ENCODE assay signal across 9 mouse cellular contexts in the genomic region with DNA sequence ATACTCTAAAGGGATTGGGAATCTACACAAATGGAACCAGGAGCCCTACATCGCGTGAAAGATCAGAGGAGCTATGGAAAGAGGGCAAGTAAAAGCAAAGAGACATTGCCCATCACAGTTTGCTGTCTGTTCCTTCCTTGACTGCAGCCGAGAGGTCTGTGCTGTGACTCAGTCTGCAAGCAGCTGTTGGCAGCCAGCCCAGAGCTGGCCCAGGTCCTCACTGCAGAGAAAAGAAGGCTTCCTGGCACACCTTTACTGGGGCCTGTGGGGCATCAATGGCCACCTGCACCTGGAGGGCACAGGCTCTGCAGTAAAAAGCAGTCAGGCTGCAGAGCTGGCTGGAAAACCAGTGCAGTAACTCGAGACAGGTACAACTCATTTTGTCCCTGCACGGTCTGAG.
DNase-seq lines count a peak whose midpoint lies in the region; ATAC-seq lines count a peak whose summit lies in the region.
"Had no signal": no experiment of that assay in that cellular context is flagged by ENCODE, and none has a peak within 500 bp of the region (broad histone marks: within the 10 kb centered on the region; RNA-seq: fewer than 3 reads in every experiment).

No protein-coding gene starts in this region.

- H3K9ac ChIP-seq in limb, embryonic 13.5 days: no peak overlapping the region
- H3K9ac ChIP-seq in midbrain, embryonic 11.5 days (ENCODE audit: low read length): no peak overlapping the region
- H3K9ac ChIP-seq: liver, embryonic 14.5 days had no signal

- no peak for DNase-seq in limb, embryonic 10.5 days (ENCODE audit: low spot score)
- DNase-seq in cerebellum, adult 8-10 months: peak; percentile 93
- peak; percentile 29 to 47 for DNase-seq in kidney, adult 8-10 months
- peak; percentile 8 to 35 for DNase-seq in lung, postnatal 4 days
- no peak for DNase-seq in thymus, postnatal 0 days (ENCODE audit: low spot score)
- DNase-seq in T-cell, adult 2 months (ENCODE audit: low spot score): no peak
- no peak for DNase-seq in midbrain, embryonic 11.5 days (ENCODE audit: low spot score, missing footprints)

- peaks cover 5% of the 10 kb centered on the region; the same call in 1 of the 2 replicates for H3K4me1 ChIP-seq in limb, embryonic 13.5 days
- H3K4me1 ChIP-seq in limb, embryonic 10.5 days: no peaks in the 10 kb centered on the region
- no peaks in the 10 kb centered on the region for H3K4me1 ChIP-seq in midbrain, embryonic 11.5 days (ENCODE audit: control insufficient read depth, insufficient read depth, low read length)

- H3K4me2 ChIP-seq in limb, embryonic 13.5 days (replicated peaks): no peak overlapping the region
- no peak overlapping the region for H3K4me2 ChIP-seq in midbrain, embryonic 11.5 days

- H3K27ac ChIP-seq in limb, embryonic 13.5 days: no peak overlapping the region
- H3K27ac ChIP-seq in limb, embryonic 10.5 days: no peak overlapping the region
- H3K27ac ChIP-seq in midbrain, embryonic 11.5 days (ENCODE audit: low read depth, low read length): no peak overlapping the region
- H3K27ac ChIP-seq: liver, embryonic 14.5 days had no signal

- no peaks in the 10 kb centered on the region for H3K27me3 ChIP-seq in limb, embryonic 13.5 days
- no peaks in the 10 kb centered on the region for H3K27me3 ChIP-seq in limb, embryonic 10.5 days (ENCODE audit: low read depth, poor library complexity, severe bottlenecking)
- H3K27me3 ChIP-seq in midbrain, embryonic 11.5 days (ENCODE audit: control insufficient read depth, insufficient read depth, low read length): no peaks in the 10 kb centered on the region

- WGBS in limb, embryonic 13.5 days: 62% methylated on average over 5 of the region's 5 CpGs
- WGBS in limb, embryonic 10.5 days: 82% methylated on average over 5 of the region's 5 CpGs
- WGBS in midbrain, embryonic 11.5 days: 81% methylated on average over 5 of the region's 5 CpGs

- H3K9me3 ChIP-seq in limb, embryonic 13.5 days: no peaks in the 10 kb centered on the region
- H3K9me3 ChIP-seq in limb, embryonic 10.5 days (replicated peaks): no peaks in the 10 kb centered on the region
- H3K9me3 ChIP-seq in midbrain, embryonic 11.5 days (ENCODE audit: control insufficient read depth, low read length): no peaks in the 10 kb centered on the region

- no peaks in the 10 kb centered on the region for H3K36me3 ChIP-seq in limb, embryonic 13.5 days
- H3K36me3 ChIP-seq in limb, embryonic 10.5 days: no peaks in the 10 kb centered on the region
- H3K36me3 ChIP-seq in midbrain, embryonic 11.5 days (ENCODE audit: control insufficient read depth, insufficient read depth, low read length): no peaks in the 10 kb centered on the region

- no peak overlapping the region for H3K4me3 ChIP-seq in limb, embryonic 13.5 days
- no peak overlapping the region for H3K4me3 ChIP-seq in limb, embryonic 10.5 days
- no peak overlapping the region for H3K4me3 ChIP-seq in midbrain, embryonic 11.5 days (ENCODE audit: low read depth, low read length)

- 0 out of 2 replicates have a peak, but pooled peaks have one; percentile 69 for ATAC-seq in limb, embryonic 13.5 days (ENCODE audit: low FRiP score, low read depth)
- ATAC-seq in midbrain, embryonic 11.5 days (ENCODE audit: low FRiP score): no peak

Comparison
In these comparisons a context has a peak if more than half of its experiments do, and no peak if none do; other contexts are left out.
1. DNase-seq: peak in cerebellum, adult 8-10 months (single experiment), kidney, adult 8-10 months (2 of 2) and lung, postnatal 4 days (2 of 2); none in limb, embryonic 10.5 days (single experiment), thymus, postnatal 0 days (single experiment), T-cell, adult 2 months (single experiment) and midbrain, embryonic 11.5 days (single experiment).